Mouse (Mus musculus) erythroblast, adult 5-6 weeks (primary cell): ENCODE data around the gene Hoxa3. TPM values are rescaled to one million over a fixed set of nuclear protein-coding genes. Genes with fewer than 3 reads are reported as not detected.

Experiments
- ATAC-seq: replicated peaks from 2 replicates; pipeline ENCODE4 v1.8.0; 2016; ENCODE audit warnings: moderate number of reproducible peaks, mild to moderate bottlenecking, moderate TSS enrichment, inconsistent platforms; ENCODE audit not compliant: poor library complexity, low FRiP score, severe bottlenecking
- total RNA-seq, 2 experiments: library from RNA; stranded (forward) in 1 of 2; stranded (reverse) in 1 of 2; fragments of 150-400 nt in 1 of 2; fragments of 200-764, 138-1000 nt in 1 of 2; gene quantifications; 2 replicates each; pipeline versions ENCODE4 v1.2.3 to v1.2.4; 2015 to 2017; ENCODE audit warnings: low replicate concordance in 2 of 2

The Hoxa3 gene
- total RNA-seq, 2 experiments from 2014 or later = not detected

GRCm38 (mm10) chr6:52137841-52138535, 75.1 kb downstream of the Hoxa3 start:
- ATAC-seq = no peak

- no peak for ATAC-seq
Measured at GRCm38 (mm10) chr6:52123673-52124072, 89.5 kb downstream of the Hoxa3 start.

GRCm38 (mm10) chr6:52121173-52121572, 92.0 kb downstream of the Hoxa3 start:
- no peak for ATAC-seq

Other genes with a start within 250 kb of the Hoxa3 start
- 34.8 and 68.1 TPM in 2 replicates for gene Skap2, start 200.8 kb downstream of the Hoxa3 start, total RNA-seq (2015; ENCODE audit: low replicate concordance)
- gene Skap2, start 200.8 kb downstream of the Hoxa3 start, total RNA-seq (2017; ENCODE audit: low replicate concordance) = 37.2 and 38.3 TPM in 2 replicates
- gene Hoxa1, start 55.0 kb downstream of the Hoxa3 start, total RNA-seq (2015; ENCODE audit: low replicate concordance) = not detected in 2 replicates
- not detected in 2 replicates for gene Hoxa1, start 55.0 kb downstream of the Hoxa3 start, total RNA-seq (2017; ENCODE audit: low replicate concordance)
- gene Hoxa2, start 48.5 kb downstream of the Hoxa3 start, total RNA-seq (2015; ENCODE audit: low replicate concordance) = not detected in 2 replicates
- not detected in 2 replicates for gene Hoxa2, start 48.5 kb downstream of the Hoxa3 start, total RNA-seq (2017; ENCODE audit: low replicate concordance)
- not detected in 2 replicates for gene 5730596B20Rik, start 35.8 kb downstream of the Hoxa3 start, total RNA-seq (2015; ENCODE audit: low replicate concordance)
- gene 5730596B20Rik, start 35.8 kb downstream of the Hoxa3 start, total RNA-seq (2017; ENCODE audit: low replicate concordance) = not detected in 2 replicates
- not detected in 2 replicates for gene Hoxa4, start 21.6 kb downstream of the Hoxa3 start, total RNA-seq (2015; ENCODE audit: low replicate concordance)
- gene Hoxa4, start 21.6 kb downstream of the Hoxa3 start, total RNA-seq (2017; ENCODE audit: low replicate concordance) = 0.34 TPM in 1 of 2 replicates, not detected in the other
- gene Hoxa5, start 8.7 kb downstream of the Hoxa3 start, total RNA-seq (2015; ENCODE audit: low replicate concordance) = not detected in 2 replicates
- 0.17 and 0.56 TPM in 2 replicates for gene Hoxa5, start 8.7 kb downstream of the Hoxa3 start, total RNA-seq (2017; ENCODE audit: low replicate concordance)
- not detected in 2 replicates for gene Hoxa6, start 4.6 kb downstream of the Hoxa3 start, total RNA-seq (2015; ENCODE audit: low replicate concordance)
- not detected in 2 replicates for gene Hoxa6, start 4.6 kb downstream of the Hoxa3 start, total RNA-seq (2017; ENCODE audit: low replicate concordance)
- not detected in 2 replicates for gene Gm28308, start within 50 bp of the Hoxa3 start, total RNA-seq (2015; ENCODE audit: low replicate concordance)
- not detected in 2 replicates for gene Gm28308, start within 50 bp of the Hoxa3 start, total RNA-seq (2017; ENCODE audit: low replicate concordance)
- 0.77 and 2.5 TPM in 2 replicates for gene Hoxa7, start 8.5 kb upstream of the Hoxa3 start, total RNA-seq (2015; ENCODE audit: low replicate concordance)
- 1.3 and 2.1 TPM in 2 replicates for gene Hoxa7, start 8.5 kb upstream of the Hoxa3 start, total RNA-seq (2017; ENCODE audit: low replicate concordance)
- gene Hoxa9, start 17.8 kb upstream of the Hoxa3 start, total RNA-seq (2015; ENCODE audit: low replicate concordance) = 3.3 TPM in 1 of 2 replicates, not detected in the other
- gene Hoxa9, start 17.8 kb upstream of the Hoxa3 start, total RNA-seq (2017; ENCODE audit: low replicate concordance) = 2.5 and 4.0 TPM in 2 replicates
- gene Hoxa10, start 27.5 kb upstream of the Hoxa3 start, total RNA-seq (2015; ENCODE audit: low replicate concordance) = not detected in 2 replicates
- not detected in 2 replicates for gene Hoxa10, start 27.5 kb upstream of the Hoxa3 start, total RNA-seq (2017; ENCODE audit: low replicate concordance)
- gene Hoxa11, start 32.5 kb upstream of the Hoxa3 start, total RNA-seq (2015; ENCODE audit: low replicate concordance) = not detected in 2 replicates
- not detected in 2 replicates for gene Hoxa11, start 32.5 kb upstream of the Hoxa3 start, total RNA-seq (2017; ENCODE audit: low replicate concordance)
- not detected in 2 replicates for gene Hoxa13, start 47.5 kb upstream of the Hoxa3 start, total RNA-seq (2015; ENCODE audit: low replicate concordance)
- gene Hoxa13, start 47.5 kb upstream of the Hoxa3 start, total RNA-seq (2017; ENCODE audit: low replicate concordance) = not detected in 2 replicates
- gene Evx1, start 100.2 kb upstream of the Hoxa3 start, total RNA-seq (2015; ENCODE audit: low replicate concordance) = not detected in 2 replicates
- gene Evx1, start 100.2 kb upstream of the Hoxa3 start, total RNA-seq (2017; ENCODE audit: low replicate concordance) = not detected in 2 replicates